Mouse (Mus musculus): ENCODE measurements around the gene Dysf.

Gene Dysf

DNA sequence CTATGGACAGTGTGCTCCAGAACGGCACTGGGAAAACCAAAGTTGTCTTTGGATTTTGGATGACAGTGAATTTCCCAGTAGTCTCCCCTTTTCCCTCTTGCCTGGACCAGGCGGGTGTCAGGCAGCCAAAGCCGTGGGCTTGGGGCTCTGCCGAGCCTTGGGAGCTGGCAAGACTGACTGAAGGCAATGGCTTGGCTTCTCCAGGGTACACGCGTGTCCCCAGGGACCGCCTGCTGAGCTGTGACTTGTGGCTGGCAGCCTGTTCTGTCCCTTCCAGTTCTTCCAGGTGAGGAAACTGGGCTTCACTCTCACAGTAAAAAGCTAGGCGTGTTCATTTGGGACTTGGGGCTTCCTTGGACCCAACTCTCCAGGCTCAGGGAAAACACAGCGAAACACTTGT is 86.1 kb downstream of the Dysf start:
- in situ Hi-C loops (cut with MboI; ENCODE audit: low pct_unique_long_range_greater_than_20kb in 1 of 2, low sequenced_read_pairs in 2 of 2, unreplicated experiment in 1 of 2): no loop called here

DNA sequence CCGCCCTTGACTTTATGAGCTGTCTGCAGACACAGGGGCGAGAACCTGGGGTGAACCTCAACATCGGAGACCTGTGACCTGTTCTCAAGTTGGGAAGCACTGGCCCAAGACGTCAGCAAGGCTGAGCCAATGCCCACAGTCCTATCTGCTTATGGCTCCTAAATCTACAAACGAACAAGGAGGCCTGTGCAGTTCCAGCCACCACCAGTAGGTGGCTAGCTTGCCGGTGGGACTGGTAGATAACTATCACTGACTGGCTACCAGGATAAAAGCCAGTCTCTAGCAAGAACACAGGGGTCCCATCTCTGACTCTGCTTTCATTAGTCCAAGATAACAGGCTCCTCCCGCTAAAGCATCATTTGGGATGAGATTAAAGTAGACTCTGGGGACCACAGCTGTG is 86.6 kb downstream of the Dysf start:
- in situ Hi-C loops (cut with MboI; ENCODE audit: low pct_unique_long_range_greater_than_20kb in 1 of 2, low sequenced_read_pairs in 2 of 2, unreplicated experiment in 1 of 2): no loop called here

DNA sequence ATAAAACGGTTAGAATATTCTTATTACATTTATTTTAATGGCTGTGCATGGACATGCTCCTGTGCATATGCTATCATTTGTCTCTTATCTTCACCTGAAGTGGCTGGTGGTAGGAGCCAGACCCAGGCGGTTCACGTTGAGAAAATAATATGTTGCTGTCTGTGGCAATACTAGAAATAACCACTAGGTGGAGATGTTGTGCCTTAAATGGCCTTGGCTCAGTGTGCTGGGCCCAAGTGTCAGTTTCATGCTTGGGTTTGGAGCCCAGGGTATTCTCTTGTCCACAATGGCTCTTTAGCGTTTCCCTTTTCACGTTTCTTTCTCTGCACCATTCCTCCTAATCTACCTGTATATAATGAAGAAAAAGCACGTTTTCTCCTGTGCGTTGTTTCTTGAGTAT is 87.5 kb downstream of the Dysf start:
- in situ Hi-C loops (cut with MboI; ENCODE audit: low pct_unique_long_range_greater_than_20kb in 1 of 2, low sequenced_read_pairs in 2 of 2, unreplicated experiment in 1 of 2): no loop called here

DNA sequence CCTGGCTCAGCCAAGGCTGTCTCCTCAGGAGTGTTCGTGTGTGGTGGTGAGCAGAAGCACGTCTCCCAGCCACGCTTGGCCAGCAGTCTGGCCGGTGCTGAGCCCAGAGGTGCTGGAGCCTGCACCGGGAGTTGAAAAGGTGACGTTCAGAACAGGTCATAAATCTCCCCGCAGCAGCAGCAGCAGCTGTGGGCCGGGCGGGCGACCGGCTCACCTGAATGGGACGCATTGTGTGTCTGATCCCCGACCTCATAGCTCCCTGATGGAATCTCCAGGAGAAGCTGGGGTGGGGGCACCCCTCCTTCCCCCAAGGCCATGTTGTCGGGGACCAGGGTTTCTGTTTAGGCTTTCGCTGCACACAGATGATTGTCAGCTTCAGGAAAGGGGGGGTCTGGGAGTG is 93.6 kb downstream of the Dysf start:
- in situ Hi-C loops (cut with MboI; ENCODE audit: low pct_unique_long_range_greater_than_20kb in 1 of 2, low sequenced_read_pairs in 2 of 2, unreplicated experiment in 1 of 2): loop anchor here (10.0 kb wide), 1 partner anchor 483 kb away; no protein-coding TSS in a partner anchor

DNA sequence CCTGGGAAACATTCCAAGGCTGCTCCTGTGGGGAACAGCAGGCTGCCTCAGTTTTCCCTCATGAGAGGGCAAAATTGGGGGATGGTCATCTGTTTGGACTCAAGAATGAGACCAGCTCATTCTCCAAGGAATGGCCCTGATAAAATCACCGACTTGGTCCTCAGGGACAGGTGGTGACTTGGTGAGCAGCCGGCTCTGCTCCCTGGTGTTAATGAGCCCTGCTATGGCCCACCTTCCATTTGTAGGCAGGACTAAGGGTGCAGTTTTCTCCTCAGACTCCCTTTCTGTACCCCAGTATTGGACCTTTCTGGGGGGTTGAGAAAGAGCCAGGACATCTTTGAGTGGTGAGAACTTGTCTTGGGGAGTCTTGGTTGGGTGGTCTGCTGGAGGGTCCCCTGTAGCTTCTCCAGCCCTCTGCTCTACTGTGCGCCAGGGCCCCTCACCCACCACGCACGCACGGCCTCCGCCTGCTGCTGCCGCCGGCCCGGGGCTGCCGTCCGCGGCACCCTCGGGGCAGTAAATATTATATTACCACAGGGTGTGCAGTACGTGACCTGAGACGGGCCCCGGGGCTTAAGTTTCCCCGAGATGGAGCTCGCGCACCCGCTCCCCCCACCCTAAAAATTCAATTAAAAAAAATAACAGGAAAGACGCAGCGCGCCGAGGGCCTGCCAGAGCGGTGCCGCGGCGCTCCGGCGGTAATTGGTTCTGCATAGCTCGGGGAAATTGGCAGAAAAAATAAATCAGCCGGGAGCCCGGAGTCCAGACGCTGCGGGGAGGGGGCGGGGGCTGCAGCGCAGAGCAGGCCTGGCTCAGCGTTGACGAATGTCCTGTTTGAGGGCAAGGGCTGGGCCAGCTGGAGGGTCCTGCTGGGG is 97.0 kb downstream of the Dysf start:
- in situ Hi-C loops (cut with MboI; ENCODE audit: low pct_unique_long_range_greater_than_20kb in 1 of 2, low sequenced_read_pairs in 2 of 2, unreplicated experiment in 1 of 2): loop anchor here (10.0 kb wide), 1 partner anchor 479 kb away; no protein-coding TSS in a partner anchor

DNA sequence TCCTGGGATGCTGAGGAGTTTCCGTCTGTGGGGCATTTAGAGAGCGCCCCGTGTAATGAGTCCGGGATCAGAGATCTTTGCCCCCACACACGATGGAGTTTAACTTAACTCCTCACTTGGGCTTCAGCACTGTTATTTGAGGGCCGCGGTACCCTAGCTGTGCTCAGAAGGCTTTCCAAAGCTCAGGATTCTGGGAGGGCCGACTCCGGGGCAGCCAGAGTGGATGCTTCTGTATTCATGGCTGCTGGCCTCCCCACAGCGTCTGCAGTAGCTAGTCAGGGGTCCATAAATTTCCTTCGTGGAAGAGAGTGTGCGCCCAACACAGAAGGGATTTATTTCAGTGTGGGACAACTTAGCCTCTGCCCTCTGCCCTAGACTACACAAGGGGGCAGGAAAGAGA is 97.7 kb downstream of the Dysf start:
- in situ Hi-C loops (cut with MboI; ENCODE audit: low pct_unique_long_range_greater_than_20kb in 1 of 2, low sequenced_read_pairs in 2 of 2, unreplicated experiment in 1 of 2): loop anchor here (10.0 kb wide), 1 partner anchor 479 kb away; no protein-coding TSS in a partner anchor

DNA sequence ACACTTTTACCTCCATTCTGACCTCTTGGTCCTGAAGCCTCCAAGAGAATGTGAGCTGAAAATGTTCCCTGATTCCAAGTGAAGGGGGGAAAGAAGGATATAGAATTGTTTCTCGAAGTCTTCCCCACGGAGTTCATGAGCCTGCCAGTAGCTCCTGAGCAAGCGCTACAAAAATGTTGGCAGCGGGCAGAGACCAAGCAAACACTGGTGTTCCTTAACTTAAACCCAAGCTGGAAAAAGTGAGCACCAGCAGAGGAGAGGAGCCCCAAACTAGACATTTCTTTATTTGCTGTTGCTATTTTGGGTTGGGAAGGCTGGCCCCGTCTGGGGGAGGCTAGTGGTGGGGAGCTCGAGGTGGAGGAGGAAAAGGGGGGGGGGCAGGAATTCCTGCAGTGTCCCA is 102.0 kb downstream of the Dysf start:
- in situ Hi-C loops (cut with MboI; ENCODE audit: low pct_unique_long_range_greater_than_20kb in 1 of 2, low sequenced_read_pairs in 2 of 2, unreplicated experiment in 1 of 2): no loop called here

DNA sequence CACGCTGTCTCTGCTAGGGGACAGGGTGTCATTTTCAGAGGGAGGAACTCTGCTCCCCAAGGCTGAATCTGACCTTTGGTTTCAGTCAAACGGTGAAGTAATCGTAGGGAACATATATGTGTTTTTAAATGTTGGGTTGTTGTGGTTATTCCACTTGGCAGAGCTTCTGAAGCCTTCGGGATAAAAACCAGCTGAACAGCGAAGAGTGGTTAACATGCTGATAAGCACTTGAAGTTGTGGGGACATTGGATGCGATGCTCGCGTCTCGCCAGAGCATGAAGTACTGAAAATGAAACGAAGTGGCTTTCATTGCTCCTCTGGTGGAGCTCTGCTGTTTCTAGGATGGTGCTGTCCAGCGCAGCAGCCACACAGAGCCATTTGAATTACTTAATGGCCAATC is 102.7 kb downstream of the Dysf start:
- in situ Hi-C loops (cut with MboI; ENCODE audit: low pct_unique_long_range_greater_than_20kb in 1 of 2, low sequenced_read_pairs in 2 of 2, unreplicated experiment in 1 of 2): no loop called here

DNA sequence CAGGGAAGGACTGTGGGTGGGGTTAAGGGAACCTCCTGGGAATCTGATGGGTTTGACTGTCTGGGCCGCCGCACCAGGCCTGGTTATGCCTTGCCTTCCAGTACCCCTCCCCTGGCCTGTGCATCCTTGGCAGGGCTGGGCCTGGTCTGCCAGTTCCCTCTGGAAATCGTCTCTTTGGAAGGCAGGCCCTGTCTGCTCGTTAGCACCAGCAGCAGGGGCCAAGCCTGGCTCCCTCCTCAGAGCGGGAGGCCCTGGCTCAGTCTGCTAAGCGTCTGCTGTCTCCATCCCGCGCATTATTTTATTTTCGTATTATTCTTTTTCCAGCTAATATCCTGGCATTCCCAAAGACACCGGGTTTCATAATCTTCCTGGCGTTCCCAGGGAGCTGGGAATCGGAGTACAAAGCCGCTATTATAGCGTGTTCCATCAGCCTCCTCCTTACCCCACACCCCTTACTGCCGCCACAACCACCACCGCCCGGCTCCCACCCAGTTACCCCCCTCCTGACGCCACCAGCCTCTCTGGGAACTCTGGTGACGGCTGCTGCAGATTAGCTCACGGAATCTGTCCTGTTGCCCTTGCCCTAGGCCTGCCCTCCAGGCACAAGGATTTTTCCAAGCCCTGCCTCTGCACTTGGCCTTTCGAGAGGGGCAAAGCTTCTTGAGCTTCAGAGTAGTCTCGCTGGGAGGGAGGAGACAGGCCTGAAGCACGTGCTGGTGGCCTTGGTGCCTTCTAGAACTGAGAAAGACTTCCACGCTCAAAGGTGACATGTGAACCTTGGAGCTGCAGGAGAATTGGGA is 111.5 kb downstream of the Dysf start:
- in situ Hi-C loops (cut with MboI; ENCODE audit: low pct_unique_long_range_greater_than_20kb in 1 of 2, low sequenced_read_pairs in 2 of 2, unreplicated experiment in 1 of 2): no loop called here

DNA sequence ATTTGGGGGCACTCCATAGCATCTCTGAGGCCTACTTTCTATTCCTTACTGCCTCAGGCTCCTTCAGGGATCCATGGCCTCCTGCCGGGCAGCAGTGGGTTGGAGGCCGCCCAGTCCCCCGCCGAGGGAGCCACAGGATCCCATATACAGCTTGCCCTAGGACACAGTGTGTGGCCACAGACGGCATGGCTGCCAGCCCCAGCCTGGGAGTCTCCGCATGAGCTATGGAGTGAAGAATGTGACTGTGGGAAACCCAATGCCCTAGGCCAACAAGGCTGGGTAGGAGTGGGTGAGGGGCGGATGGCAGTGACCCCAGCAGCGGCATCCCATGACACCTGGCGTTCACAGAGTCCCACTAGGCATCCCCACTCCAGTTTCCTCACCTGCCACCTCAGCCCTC is 116.2 kb downstream of the Dysf start:
- in situ Hi-C loops (cut with MboI; ENCODE audit: low pct_unique_long_range_greater_than_20kb in 1 of 2, low sequenced_read_pairs in 2 of 2, unreplicated experiment in 1 of 2): no loop called here

DNA sequence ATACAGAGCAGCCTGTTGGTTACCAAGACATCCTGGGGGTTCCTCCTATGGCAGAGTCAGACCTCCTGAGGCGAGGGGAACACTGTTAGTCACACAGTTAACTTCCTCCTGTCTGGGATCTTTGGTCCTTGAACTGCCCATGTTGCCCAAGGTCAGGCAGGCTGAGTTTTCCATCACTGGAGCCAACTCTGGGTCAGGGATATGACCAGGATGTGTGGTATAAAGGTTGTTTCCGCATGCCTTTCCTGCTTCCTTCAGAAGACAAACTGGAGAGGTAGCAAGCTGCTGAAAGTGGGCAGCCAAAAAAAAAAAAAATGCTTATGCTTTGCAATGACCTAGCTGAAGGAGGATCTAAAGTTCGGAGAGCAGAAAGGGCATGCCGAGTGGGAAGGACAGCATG is 116.7 kb downstream of the Dysf start:
- in situ Hi-C loops (cut with MboI; ENCODE audit: low pct_unique_long_range_greater_than_20kb in 1 of 2, low sequenced_read_pairs in 2 of 2, unreplicated experiment in 1 of 2): no loop called here

DNA sequence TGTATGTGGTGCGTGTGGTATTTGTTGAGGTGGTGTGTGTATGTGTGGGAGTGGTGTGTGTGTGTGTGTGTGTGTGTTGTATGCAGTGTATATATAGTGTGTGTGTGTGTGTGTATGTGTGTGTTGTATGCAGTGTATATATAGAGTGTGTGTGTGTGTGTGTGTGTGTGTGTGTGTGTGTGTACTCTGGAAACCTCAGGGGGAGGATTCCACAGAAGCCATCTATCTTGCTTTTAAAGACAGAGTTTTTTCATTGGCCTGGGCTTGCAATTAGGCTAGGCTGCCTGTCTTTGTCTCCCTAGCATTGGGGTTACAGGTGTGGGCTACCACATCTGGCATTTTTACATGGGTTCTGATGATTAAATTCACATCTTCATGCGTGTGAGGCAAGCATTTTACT is 119.8 kb downstream of the Dysf start:
- in situ Hi-C loops (cut with MboI; ENCODE audit: low pct_unique_long_range_greater_than_20kb in 1 of 2, low sequenced_read_pairs in 2 of 2, unreplicated experiment in 1 of 2): no loop called here

DNA sequence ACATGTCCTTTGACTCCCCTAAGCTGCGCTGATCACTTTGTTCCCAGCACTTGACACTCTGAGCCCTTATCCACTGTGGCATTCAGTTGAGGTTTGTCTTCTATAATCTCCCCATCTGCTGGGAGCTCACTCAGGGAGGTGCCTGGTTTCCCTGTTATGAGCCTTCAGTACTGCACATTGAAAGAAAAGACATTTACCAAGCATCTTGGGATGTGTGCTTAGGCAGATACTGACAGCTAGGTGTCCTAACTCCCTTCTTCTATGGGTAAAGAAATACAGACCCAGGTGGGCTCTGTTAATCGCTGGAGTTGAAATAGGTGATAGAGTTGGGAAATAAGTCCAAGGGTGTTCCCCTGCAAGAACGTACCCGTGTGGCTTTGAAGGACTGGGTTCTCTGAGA is 122.5 kb downstream of the Dysf start:
- in situ Hi-C loops (cut with MboI; ENCODE audit: low pct_unique_long_range_greater_than_20kb in 1 of 2, low sequenced_read_pairs in 2 of 2, unreplicated experiment in 1 of 2): no loop called here

DNA sequence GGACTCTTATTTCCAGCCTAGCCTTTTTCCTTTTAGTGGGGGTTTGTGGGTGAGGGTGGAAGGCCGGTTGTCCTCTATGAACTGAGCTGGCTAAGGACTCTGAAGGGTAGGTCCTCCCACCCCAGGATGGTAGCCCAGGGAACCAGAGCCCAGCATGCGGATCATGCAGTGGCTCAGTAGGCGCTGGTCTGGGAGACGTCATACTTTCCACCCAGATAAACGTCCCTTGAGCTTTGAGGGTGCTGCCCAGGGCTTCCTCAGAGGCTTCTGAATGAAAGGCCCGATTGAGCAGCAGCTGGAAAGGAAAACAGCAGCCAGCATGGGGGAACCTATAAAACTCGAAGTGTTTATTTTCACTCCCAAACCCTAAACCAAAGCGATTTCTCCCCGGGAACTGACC is 123.1 kb downstream of the Dysf start:
- in situ Hi-C loops (cut with MboI; ENCODE audit: low pct_unique_long_range_greater_than_20kb in 1 of 2, low sequenced_read_pairs in 2 of 2, unreplicated experiment in 1 of 2): no loop called here

DNA sequence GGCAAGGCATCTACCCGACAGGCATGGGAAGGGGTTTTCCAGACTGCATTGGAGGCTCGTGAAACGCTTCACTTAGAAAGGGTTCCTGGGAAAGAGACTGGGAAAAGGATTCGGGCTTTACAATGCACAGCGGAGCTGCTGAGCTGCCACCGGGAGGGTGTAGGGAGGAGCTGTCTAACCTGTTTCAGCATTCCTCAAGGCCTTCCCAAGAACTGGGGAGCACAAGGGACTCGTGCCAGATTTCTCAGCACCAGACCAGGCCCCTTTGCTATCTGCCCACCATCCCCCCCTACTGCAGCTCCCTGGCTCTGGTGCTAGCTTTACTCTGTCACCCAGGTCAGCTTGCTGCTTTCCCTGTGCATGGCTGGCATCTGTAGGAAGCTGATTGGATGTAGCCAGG is 124.7 kb downstream of the Dysf start:
- in situ Hi-C loops (cut with MboI; ENCODE audit: low pct_unique_long_range_greater_than_20kb in 1 of 2, low sequenced_read_pairs in 2 of 2, unreplicated experiment in 1 of 2): no loop called here

DNA sequence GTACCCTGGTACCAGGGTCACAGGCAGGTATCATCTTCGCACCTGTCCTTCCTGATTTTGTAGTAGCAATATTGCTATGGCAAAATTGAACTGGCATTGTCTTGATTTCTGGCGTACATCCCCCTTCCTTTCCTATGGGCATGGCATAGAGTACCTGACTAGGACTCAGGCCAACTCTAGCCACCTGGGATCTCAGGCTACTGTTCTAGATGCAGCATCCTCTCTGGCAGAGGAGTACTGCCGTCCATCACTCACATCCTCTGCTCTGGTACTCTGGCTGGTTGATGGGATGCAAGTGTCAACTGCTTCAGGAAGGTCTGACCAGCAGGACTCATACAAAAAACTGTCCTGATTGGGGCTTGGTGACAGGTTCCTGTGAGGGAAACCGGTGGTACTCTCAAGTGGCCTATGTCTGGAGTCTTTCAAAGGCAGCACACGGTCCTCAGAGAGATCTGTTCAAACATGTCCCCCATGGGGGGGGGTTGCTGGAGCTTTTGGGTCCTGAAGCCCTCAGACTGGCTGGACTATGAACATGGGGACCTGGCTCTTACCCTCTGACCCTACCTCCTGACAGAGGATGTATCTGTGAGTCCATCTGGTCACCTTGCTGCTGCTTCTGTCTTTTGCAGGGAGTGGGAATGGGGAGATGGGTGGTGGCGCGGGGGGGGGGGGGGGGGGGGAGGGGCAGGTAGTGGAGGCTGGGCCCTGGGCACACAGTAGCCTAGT is 125.8 kb downstream of the Dysf start:
- in situ Hi-C loops (cut with MboI; ENCODE audit: low pct_unique_long_range_greater_than_20kb in 1 of 2, low sequenced_read_pairs in 2 of 2, unreplicated experiment in 1 of 2): no loop called here

DNA sequence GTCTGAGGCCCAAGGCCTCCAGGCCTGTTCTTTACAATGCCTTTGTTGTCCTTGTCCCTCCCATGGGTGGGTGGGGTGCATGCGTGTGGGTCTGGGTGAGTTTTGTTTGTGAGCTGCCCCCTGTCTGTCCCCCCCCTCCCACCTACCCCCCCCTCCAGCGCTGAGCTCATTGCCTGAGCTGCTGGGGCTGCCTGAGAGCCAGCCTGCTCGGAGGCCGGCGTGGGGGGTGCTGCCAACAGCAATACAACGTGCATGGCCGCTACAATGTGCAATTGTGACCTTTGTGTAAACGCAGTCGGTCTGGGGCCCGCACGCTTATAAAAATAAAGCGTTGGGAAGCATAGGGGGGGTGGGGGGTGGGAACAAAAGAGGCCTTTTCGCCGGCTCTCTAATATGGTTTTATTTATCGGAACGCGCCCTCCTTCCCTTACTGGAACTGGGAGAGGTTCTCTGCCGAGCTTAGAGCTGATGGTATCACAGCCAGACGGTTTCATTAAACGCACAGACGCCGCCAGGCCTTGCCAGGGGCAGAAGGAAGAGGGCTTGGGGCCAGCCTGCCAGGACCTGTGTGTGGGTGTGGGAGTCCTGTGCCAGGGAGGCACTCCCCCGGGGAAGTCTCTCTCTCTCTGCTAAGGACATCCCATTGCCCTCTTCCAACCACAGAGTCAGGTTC is 126.5 kb downstream of the Dysf start:
- in situ Hi-C loops (cut with MboI; ENCODE audit: low pct_unique_long_range_greater_than_20kb in 1 of 2, low sequenced_read_pairs in 2 of 2, unreplicated experiment in 1 of 2): no loop called here

DNA sequence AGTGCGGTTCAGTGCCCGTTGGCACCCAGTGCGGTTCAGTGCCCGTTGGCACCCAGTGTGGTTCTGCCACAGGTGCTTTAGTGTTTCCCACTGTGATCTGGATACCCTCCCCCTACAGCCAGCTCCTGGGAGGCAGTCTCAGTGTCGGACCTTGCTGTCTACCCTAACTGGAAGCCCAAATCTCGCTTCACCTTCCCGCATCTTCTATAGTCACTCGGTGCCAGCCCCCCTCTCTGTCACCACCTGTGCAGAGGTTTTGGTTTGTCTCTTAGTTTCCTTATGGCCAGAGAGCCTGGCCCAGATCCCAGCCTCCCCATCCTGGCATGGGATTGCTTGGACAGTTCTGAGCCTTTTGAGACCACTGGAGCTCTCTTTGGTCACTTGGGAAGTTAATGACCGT is 127.3 kb downstream of the Dysf start:
- in situ Hi-C loops (cut with MboI; ENCODE audit: low pct_unique_long_range_greater_than_20kb in 1 of 2, low sequenced_read_pairs in 2 of 2, unreplicated experiment in 1 of 2): no loop called here

DNA sequence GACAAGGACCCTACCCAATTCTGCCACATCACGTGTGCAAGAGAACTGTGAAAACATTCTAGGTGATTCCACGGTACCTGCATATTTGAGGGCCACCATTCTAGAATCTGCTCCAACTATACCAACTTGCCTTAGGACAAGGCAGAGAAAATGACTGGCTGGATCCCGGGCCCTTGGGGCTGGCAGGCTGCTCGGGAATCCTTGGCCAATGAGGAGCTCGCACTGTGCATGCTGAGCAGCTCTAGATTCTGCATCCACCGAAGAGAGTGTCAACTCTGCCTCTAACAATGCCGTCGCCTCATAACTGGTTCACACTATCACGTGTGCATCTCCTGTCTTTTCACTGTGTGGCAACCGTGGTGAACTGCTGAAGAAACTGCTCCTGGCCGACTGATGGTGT is 128.0 kb downstream of the Dysf start:
- in situ Hi-C loops (cut with MboI; ENCODE audit: low pct_unique_long_range_greater_than_20kb in 1 of 2, low sequenced_read_pairs in 2 of 2, unreplicated experiment in 1 of 2): no loop called here
